Mouse (Mus musculus) heart, embryonic 10.5 days (tissue): Measurements from ENCODE around the gene Gm16223. TPM values are rescaled to one million over a fixed set of nuclear protein-coding genes. Genes with fewer than 3 reads are reported as not detected.

ENCODE experiments used
- DNase-seq: peaks from one replicate; pipeline ENCODE4 v3.0.0-alpha.2; 2017; ENCODE audit warnings: low spot score
- H3K27ac ChIP-seq: fragments of 300-500 bp; sonication (generic); 2 replicates; pipeline ENCODE4 v1.5.1; 2016; ENCODE audit warnings: mild to moderate bottlenecking
- H3K27me3 ChIP-seq: fragments of 300-500 bp; sonication (generic); 2 replicates; pipeline ENCODE4 v1.6.1; 2016; ENCODE audit warnings: mild to moderate bottlenecking; ENCODE audit not compliant: poor library complexity, insufficient read depth, severe bottlenecking
- H3K36me3 ChIP-seq: fragments of 300-500 bp; sonication (generic); 2 replicates; pipeline ENCODE4 v1.6.1; 2016; ENCODE audit warnings: mild to moderate bottlenecking, moderate library complexity
- H3K4me1 ChIP-seq: fragments of 300-500 bp; sonication (generic); 2 replicates; pipeline ENCODE4 v1.6.1; 2016; ENCODE audit warnings: mild to moderate bottlenecking
- H3K4me3 ChIP-seq: fragments of 300-500 bp; sonication (generic); 2 replicates; pipeline ENCODE4 v1.5.1; 2016; ENCODE audit warnings: mild to moderate bottlenecking, moderate library complexity
- H3K9me3 ChIP-seq: fragments of 300-500 bp; sonication (generic); 2 replicates; pipeline ENCODE4 v1.6.1; 2016; ENCODE audit warnings: mild to moderate bottlenecking, moderate library complexity
- WGBS: fragments of 180-500 bp; shearing (Covaris S2); methylation state at CpG from one replicate; pipeline ENCODE4 v1.1.7; 2016; 5-methylcytosine and 5-hydroxymethylcytosine counted together
- polyA plus RNA-seq: library from polyadenylated mRNA; unstranded; fragments of >200 nt; fragmentation: Nextera tagmentation; extraction: Ambion mirVana; gene quantifications from 2 replicates; pipeline ENCODE4 v1.2.1, GENCODE M21; 2016

The Gm16223 gene
- polyA plus RNA-seq, 1 experiment from 2014 or later = not detected

DNA sequence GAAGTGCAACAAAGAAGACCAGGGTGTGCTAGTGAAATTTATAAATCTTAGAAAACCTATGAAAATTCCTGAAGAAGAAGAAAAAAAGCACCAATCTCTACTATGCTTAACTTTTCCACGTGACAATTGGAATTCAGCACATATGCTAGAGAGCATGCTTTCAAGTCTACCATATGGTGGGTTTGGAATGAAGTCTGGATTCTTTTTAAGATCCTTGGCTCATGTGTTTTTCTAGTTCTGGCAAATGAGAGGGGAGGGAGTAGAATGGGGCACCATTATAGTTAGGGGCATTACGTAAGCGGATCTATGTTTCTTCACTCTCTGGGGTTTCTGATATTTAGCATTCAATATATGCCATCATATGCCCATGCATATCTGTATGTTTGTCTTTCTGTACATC is 182.6 kb downstream of the Gm16223 start:
- no peaks in the 10 kb centered on the region for H3K4me1 ChIP-seq
- no peak overlapping the region for H3K27ac ChIP-seq
- no peaks in the 10 kb centered on the region for H3K36me3 ChIP-seq
- H3K27me3 ChIP-seq = no peaks in the 10 kb centered on the region
- 84% methylated on average over 3 of the region's 3 CpGs for WGBS
- no peaks in the 10 kb centered on the region for H3K9me3 ChIP-seq
- no peak for DNase-seq
- H3K4me3 ChIP-seq = no peak overlapping the region

Other genes with a start within 250 kb of the Gm16223 start
- gene Bod1l, start 223.6 kb upstream of the Gm16223 start, polyA plus RNA-seq = 11.3 and 13.9 TPM in 2 replicates